Mouse (Mus musculus) left cerebral cortex, adult 8-10 months (tissue): ENCODE data around the gene Gm21900. TPM values are rescaled to one million over a fixed set of nuclear protein-coding genes. Genes with fewer than 3 reads are reported as not detected.
A peak's percentile ranks its signal among the peaks of the same experiment; 100 is the strongest.
"Not testable (repeated sequence)": the region's sequence is repeated elsewhere in the genome, so short reads cannot be mapped to it uniquely, and the experiment has no call there.

Source experiments
- DNase-seq, 2 experiments: peaks; one replicate each; pipeline ENCODE4 v3.0.0; 2022; ENCODE audit warnings: low spot score in 2 of 2
- total RNA-seq, 4 experiments: library from RNA; stranded (reverse); gene quantifications; 2 replicates each; pipeline ENCODE4 v1.2.4; 2022

Gene Gm21900
- not detected for total RNA-seq

GRCm38 (mm10) chrY:10616061-10616460 lies at the start of gene Gm21900:
Gm21900 (plus strand) TSS chrY:10616361.
- not testable (repeated sequence) for DNase-seq

- DNase-seq = peak in 1 of 2 experiments; percentile 2
Observed at GRCm38 (mm10) chrY:10643516-10643915, 27.4 kb downstream of the Gm21900 start.

Other genes with a start within 250 kb of the Gm21900 start
- gene Gm28510, start 203.6 kb upstream of the Gm21900 start, total RNA-seq = not detected
- gene Gm20737, start 80.3 kb upstream of the Gm21900 start, total RNA-seq = not detected
- gene Gm21775, start 62.9 kb upstream of the Gm21900 start, total RNA-seq = not detected
- not detected for gene Gm20777, start 136.1 kb downstream of the Gm21900 start, total RNA-seq